Mouse (Mus musculus): ENCODE results near the gene Rtn4rl1. TPM values are rescaled to one million over a fixed set of nuclear protein-coding genes. Genes with fewer than 3 reads are reported as not detected.
A peak's percentile ranks its signal among the peaks of the same experiment; 100 is the strongest.

The Rtn4rl1 gene
- total RNA-seq, 2 experiments from 2014 or later = 25.2 to 27.8 TPM

DNA sequence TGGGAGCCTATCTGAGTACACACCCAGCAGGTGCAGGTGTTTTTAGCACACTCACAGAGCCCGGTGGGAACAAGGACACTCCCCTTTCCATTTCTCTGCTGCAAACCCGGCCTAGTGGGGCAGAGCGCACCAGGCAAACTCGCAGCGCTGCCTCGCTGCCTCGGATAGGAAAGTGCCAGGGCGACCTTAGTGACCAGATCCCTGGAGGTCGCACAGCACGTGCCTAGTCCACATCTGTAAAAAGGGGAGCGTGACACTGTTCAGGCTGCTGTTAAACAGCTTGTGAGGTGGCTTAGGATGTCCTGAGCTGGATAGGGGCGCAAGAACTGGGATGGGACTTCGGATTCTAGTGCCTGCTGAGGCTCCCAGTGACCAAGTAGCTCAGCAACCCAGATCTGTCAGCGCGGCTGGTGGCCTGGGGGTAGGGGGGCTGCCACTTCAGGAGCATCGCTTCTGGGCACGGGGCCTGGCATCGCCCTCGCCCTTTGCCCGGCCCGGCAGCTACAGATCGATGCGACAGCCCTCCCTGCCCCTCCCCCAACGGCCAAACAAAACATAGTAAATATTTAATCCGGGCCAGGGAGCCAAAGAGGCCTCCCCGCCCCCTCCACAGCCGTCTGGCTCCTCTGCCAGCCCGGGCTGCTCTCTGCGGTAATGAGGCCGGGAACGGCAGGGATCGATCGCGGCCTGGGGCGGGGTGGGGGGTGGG is 19.9 kb downstream of the Rtn4rl1 start:
- DNase-seq = peak; percentile 75

DNA sequence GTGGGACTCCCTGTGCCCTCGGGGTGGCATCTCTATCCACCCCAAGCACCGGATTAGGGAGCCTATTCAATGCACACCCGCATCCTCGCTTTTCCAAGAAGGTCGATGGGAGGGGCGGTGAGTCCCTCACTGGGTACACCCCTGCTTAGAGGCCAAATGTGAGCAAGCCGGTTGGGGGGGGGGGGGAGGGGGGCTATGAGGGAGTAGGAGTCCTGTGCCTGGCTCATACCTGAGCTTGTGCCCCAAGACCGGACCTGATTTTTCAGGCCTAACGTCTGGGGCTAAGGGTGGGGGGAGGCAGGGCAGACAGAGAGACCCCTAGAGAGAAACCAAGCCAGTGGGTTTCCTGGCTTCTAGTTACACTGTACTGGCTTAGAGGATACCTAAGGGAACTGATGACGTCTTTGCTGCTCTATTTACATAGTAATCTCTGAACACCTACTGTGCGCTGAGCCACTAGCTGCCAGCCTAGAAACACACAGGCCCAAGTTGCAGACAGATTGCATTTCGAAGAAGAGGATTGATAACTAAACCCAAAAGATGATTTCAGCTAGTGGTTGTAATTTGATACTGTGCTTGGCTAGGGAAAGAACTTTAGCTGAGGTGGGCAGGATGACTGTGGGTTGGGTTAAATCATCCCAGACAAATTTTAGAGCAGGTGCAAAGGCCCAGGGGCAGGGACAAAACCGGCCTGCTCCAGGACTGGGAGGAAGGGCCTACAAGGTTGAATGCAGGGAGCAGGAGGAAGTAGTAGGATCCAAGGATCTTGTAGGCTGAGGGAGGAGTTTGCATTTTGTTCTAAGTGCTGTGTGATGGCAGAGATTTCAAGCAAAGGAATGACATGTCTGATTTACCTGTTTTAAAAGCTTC is 20.7 kb downstream of the Rtn4rl1 start:
- DNase-seq = no peak

DNA sequence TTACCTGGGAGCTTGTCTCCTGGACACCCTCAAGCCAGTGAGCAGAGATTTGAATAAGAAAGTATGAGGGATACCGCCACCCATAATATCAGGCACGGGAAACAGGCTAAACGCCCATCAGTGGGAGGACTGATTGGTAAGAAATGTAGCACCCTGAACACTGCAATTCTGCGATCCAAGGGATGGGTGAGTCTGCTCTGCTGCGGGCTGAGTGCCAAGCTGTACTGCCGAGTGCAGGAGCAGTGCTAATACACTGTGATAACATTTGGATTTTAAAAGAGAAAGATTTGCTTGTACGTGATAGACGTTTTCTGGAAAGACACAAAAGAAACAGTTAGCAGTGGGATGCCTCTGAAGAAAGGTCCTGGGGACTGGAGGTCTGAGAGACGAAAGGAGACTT is 26.5 kb downstream of the Rtn4rl1 start:
- DNase-seq = peak; percentile 72

DNA sequence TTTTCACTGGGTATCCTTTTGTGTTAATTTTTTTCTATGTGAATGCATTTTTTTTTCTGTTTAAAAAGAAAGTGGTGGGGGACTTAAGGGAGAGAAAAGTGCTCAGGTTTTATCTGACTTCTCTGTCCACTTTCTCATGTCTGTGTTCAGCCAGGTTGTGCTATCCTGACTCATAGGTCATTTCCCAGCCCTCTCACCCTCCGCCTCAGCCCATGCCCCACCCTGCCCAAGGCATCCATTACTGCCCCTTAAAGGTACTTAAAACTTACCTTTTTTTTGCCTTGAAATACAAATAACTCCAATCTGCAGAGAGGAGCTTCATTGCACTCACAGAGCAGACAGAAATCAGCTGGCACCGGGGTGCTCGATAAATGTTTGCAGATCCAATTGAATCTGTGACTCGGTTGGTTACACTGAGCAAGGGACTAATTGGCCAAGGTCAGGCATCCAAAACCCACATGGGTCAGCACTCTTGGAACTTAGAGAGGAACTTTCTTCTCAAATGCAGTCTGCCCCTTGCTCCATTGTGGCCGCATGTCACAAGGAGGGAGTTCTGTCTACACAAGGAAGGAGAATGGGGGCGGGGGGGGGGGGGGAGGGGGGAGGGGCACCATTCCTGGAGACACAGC is 27.0 kb downstream of the Rtn4rl1 start:
- DNase-seq = no peak

DNA sequence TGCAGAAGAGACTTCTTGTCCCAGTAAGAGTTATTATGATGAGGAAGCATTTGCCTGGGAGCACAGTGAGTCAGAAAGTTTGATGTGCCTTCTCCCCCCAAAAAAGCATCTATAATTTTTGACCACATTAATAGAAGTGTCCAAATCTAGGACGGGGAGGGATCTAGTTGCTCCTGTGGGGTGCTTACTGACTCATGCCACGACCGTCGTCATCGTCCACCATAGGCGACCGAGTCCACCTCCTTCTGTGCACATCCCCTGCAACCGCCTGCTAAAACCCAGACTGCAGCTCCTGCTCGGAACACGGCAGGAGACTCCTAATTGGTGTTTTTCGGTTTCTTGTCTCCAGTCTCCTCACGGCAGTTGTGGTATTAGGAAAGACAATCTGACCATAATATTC is 30.5 kb downstream of the Rtn4rl1 start:
- no peak for DNase-seq

DNA sequence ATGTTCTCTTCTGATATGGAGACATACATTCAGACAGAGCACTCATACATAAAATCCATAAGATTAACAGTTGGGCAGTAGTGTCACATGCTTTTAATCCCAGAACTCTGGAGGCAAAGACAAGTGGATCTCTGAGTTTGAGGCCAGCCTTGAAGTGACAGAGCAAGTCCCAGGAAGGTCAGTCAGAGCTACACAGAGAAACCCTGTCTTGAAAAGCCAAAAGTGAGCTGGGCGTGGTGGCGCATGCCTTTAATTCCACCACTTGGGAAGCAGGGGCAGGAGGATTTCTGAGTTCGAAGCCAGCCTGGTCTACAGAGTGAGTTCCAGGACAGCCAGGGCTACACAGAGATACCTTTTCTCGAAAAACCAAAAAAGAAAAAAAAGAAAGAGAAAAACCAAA is 31.3 kb downstream of the Rtn4rl1 start:
- no peak for DNase-seq

DNA sequence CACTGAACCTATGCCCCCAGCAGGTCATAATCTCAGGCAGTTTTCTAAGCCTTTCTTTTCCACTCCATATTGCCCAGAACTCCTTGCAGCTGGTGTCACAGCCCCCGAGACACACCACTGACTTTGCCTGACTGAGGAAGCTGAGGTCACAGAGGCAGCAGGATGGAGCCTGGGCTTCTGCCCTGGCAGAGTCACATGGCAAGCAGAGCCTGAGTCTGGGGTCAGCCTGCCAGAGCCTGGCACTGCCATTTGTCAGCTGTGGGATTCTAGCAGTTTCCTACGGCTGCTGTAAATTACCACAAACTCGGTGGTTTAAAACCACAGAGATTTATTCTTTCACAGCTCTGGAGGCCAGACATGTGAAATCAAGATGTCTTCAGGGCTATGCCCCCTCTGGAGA is 34.0 kb downstream of the Rtn4rl1 start:
- DNase-seq = no peak

DNA sequence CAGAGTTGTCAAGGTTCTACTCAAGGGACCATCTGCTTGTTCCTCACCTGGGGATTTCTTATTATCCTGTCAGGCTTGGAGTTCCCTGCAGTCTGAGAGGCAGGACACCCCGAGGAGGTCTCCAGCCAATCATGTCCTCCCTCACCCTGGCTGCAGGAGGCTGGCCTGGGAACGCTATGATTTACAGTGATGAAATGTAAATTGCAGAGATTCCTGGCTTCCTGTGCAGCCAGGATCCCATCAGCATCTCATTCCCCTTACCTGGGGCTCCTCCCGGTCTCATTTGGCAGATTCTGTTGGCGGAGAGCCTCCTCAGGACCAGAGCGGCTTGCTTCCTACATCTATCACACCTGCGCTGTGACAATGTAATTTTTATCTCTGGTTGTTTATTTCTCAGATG is 35.7 kb downstream of the Rtn4rl1 start:
- DNase-seq = no peak

DNA sequence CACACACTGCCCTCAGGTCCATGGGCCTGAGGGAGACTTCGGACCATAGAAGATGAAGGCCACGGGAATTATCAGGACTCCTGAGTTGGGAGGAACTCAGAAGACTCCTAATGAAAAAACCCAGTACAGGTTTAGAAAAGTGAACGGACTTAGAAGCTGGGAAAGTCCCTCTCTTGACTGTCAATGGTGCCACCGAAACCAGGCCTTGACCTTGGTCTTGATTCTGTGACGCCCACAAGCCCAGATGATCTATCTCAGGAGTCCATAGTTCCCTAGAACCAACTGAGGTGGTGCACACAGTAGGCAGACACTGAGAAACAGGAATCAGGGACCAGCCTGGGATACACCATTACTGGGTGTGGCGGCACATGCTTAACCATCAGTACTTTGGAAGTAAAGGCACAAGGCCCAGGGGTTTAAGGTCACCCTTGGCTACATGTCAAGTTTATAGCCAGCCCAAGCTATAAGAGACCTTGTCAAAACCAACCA is 36.7 kb downstream of the Rtn4rl1 start:
- no peak for DNase-seq

DNA sequence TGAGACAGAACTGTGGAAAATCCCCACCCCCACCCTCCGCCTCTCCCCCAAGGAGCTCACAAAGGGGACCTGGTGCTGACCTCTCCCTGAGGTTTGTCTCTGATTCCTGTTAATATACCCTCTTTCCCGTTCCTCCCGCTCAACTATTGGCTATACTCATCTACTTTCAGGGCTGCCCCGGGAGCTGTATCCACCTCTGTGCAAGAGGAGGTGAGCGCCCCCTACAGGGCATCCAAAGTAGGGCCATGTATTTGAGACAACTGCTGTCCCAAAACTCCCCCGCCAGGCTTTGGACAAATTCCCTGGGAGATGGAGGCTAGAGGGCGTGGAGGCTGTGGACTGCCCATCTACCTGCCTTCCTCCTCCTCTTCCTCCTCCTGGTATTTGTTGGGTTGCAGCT is 38.2 kb downstream of the Rtn4rl1 start:
- DNase-seq = peak; percentile 85

DNA sequence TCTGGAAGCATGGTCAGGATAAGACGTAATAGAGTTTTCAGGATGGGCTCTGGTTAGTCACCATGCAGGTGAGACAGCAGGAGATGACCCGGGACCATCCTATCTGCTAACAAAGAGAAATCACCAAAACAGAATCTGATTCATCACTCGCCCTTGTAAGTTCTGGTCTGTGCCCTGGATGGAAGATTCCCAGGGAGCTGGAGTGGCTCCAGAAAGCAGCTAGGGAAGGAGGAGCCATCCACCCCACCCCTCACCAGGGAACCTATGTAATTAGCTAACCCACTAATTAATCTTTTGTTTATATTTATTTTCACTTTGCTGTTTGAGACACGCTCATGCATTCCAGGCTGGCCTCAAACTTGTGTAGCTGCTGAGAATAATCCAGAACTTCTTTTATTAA is 38.9 kb downstream of the Rtn4rl1 start:
- peak; percentile 72 for DNase-seq

DNA sequence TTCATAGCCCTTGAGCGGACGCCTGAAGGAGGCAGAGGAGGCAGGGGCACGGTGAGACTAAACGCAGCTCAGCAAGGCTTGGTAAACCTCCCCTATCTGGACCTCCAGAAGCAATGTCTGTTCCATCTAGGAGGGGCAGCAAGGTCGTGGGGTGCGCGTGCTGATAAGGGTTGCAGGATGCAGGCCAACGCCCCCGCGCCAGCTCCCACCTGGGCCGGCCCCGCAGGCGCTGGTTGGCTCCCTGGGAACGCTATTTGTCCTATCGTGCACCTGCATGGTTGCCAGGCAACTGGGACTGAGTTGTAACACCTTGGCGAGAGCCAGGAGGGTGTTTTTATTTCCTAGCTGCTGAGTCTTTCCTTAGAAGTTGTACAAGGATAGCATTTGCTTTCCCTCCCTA is 41.2 kb downstream of the Rtn4rl1 start:
- no peak for DNase-seq

DNA sequence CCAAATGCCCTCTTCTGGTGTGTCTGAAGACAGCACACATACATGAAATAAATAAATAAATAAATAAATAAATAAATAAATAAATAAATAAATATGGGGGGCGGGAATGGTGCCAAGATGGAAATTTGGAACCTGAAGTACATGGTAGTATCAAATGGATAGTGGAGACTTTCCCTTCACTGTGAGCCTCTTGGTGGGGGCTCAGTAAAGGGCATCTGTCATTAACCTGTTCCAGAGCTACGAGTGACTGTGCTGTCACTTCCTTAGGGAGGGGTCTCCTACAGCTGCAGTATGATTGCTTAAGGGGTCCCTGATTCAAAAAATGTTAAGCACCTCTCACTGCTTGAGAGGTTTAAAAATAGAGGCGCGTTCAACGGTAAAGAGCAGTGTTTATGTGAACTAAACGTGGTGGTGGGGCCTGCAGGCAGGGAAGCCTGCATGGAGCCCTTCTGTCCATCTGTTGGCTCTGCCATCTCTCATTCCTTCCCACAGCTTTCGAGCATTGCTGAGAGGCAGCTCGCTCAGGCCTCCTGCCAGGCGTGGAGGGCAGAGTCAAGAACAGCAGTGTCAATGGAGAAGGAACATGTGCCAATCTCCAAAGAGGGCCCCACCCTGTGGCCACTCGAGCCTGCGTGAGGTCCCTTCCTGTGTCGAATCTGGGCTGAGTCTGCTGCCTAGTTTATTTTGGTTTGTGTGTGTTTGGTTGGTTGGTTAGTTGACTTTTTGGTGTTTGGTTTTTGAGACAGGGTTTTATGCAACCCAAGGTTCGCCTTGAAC is 46.8 kb downstream of the Rtn4rl1 start:
- DNase-seq = no peak

DNA sequence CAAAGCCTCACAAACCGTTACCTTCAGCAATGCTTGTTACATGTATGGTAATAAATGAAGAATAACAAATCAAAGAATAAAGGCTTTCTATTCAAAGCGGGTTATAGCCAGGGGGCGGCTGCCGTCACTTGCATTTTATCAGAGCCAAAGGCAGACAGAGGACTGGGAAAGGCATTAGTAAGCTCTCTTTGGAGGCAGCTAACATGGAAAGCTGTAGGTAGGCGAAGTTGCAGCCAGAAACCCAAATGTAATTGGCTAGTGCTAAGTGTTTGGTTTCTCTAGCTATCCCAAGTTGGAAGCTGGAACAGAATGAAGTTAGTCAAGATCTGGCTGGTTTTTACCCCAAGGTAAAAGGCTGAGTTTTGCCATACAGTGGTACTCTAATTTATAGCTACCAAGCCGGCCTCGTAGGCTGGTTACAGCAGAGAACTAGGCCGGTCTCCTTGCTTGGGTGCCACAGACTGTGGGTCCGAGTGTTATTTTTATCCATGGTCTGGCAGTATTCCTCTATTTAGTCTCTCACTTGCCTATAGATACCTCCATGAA is 49.2 kb downstream of the Rtn4rl1 start:
- no peak for DNase-seq

DNA sequence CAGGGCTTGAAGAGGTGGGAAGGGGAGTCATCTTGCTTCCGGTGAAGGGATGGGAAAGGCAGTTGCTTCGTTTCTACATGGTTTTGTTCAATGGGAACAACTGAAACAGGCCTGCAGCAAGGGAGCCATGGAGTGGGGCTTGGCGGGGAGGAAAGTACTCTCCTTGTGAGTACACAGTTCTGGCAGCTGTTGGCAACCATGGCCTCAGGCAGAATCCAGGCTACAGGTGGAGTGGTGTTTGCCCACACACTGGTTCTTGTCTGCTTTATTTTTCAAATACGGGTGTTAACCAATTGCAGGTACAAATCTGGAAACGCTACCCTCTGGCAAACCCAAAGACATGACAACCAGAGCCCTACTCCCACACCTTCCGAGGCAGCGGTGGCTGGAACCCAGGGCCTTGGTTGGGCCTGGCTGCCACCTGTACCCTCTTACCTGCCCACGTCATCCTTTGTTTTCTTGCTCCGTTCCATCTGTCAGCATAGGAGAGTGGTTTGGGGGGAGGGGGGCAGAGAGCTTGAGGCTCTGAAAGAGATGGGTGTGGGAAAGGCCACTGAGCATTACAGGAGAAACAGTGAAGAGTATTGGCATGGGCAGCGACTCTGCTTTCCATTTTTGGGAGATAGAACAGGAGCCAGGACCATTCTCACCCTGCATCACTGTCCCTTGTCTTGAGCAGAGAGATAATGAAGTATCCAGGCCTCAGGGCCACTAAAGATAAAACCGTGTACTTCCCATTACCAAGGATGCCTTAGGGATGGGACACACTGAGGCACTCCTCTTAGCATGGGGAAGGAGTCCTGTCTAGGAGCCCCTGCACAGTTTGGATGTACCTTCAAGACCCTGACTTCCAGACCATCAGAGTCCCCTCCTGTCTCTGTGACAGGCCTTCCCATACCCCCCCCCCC is 51.0 kb downstream of the Rtn4rl1 start:
- DNase-seq = no peak

DNA sequence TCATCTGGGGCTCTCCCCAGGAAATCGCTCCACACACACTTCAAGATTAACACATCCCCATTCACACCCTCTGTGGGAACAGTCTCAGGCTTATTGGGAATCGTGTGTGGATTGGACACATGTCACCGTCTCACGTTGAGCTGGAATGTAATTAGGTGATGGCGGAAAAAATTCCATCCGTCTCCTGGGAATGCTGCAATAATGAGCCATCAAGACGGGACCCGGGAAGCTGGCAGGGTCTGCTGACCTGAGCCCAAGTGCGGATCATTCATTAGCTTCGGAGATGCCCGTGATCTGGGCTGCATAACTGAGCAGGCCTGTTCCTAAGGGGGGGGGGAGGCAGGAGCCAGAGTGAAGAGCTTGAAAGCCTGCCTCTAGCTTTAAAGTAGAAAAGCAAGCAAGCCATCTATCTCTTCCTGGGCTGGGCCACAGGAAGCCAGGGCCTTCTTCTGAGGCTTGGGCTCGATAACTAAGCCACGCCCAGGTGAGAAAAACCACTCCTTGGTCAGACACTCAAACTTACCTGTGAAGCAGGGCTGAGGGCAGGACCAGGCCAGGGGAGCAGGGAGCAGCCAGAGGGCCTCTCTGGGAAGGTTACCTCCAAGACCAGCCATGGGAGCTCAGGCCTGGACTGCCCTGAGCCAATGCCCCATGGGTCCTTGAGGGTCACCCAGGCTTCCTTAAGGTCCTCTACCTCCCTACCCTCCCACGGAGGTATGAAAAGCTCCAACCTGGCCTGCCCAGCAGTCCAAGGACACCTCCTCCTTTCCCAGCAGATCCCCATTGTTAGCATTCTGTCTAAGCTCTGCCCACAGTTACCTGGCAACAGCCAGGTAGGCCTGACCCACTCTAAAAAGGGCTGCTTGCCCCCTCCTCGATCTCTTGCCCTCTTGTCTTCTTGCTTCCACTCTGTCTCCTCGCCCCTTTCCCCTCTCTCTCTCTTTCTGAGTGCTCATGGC is 52.1 kb downstream of the Rtn4rl1 start:
- DNase-seq = no peak

DNA sequence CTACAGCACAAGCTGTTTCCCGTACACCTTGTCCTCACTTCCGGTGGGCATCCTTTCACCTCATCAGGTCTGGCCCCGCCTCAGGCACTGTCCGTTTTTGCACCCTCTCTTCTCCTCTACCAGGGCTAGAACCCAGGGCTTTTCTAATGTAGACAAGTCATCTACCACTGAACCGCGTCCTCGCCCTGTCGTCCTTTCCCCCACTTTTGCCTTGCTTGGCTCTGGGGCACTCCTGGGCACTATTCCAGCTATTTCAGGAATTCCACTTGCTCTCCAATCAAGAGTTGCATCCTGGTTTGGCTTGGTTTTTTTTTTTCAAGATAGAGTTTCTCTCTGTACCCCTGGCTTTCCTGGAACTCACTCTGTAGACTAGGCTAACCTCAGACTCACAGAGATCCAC is 53.0 kb downstream of the Rtn4rl1 start:
- DNase-seq = peak; percentile 68

DNA sequence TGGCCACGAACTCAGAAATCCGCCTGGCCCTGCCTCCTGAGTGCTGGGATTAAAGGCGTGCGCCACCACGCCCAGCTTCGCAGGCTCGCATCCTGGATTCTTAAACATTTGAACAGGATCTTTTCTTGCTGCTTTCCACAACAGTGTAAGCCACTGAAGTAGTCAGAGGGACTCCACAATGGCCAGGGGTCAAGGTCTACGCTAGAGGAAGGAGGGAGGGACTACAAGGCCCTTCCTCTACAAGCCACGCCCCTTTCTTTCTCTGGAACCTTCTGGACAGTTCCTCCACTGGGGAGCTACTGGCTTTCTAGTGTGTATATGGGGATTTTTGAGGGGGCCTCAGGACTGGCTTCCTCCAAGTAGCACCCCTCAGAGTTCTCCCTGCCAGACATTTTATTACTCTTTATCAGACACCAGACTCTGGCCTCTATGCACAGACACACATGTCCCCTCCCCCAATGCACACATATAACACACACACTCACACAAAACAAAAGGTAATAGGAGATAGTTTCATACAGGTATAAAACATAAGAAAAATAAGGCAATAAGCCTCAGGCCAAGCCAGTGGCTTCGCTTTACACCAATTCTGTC is 53.7 kb downstream of the Rtn4rl1 start:
- no peak for DNase-seq

DNA sequence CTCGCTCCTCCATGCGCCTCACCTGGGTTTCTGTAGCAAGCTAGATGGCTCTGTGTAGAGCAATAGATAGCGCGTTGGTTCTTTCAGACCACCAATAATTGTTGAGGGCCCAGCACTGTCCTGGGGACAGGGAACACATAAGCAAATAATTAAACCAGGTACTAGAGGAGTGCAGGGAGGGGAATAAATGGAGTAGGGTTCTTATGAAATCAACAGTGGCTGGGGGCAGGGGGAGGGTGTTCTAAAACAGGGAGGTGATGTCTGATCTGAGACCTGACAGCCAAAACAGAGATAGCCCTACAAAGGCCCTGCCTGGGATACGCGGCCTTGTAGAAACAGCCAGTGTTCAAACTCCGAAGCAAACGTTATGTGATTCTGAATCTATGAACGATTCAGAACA is 56.0 kb downstream of the Rtn4rl1 start:
- no peak for DNase-seq
